Mouse (Mus musculus) embryo, embryonic 11.5 days (tissue): ENCODE measurements around the gene Gipr.

Experiments
- DNase-seq: peaks from one replicate; pipeline ENCODE4 v3.0.0-alpha.2; 2012; ENCODE audit warnings: low read depth, low spot score

Gene Gipr

GRCm38 (mm10) chr7:19165656-19166423, at the start of gene Gipr:
Gene Gipr, minus strand, starts transcription at chr7:19166127.
- DNase-seq: no peak

DNA sequence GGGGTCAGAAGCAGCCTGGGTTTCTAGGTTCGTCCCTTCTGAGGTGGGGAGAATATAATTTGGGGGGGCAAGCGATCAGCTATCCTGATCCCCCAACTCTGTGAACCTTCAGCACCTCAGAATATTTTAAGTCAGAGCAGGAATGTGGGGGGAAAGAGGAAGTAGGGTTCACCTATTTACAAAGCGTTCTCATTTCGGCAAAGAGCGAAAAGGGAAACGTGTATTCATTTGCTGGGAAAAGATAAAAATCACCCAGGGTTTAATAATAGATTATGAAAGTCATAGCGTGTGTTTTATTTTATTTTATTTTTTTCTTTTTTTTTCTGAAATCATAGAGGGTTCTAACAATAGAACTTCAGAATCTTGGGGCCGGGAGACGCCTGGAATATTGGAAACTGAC, 49.0 kb upstream of the Gipr start:
- no peak for DNase-seq

DNA sequence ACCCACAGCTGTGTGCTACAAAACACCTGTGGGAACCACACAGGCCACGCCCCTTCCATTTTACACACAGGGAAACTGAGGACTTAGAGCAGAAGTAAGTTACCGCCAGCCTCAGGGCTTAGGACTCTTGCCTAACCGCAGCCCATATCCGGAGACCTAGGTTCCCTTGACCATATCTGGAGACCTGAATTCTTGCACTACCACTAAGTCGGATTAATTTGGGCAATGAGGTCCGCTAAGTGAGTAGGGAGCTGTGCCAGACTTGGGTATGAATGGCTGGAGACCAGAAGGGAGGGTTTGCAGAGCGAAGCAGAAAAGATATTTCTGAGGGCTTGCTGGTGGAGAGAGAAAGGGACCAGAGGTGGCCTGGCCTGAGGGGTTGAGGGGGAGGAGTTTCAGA, 48.4 kb upstream of the Gipr start:
- DNase-seq: no peak

DNA sequence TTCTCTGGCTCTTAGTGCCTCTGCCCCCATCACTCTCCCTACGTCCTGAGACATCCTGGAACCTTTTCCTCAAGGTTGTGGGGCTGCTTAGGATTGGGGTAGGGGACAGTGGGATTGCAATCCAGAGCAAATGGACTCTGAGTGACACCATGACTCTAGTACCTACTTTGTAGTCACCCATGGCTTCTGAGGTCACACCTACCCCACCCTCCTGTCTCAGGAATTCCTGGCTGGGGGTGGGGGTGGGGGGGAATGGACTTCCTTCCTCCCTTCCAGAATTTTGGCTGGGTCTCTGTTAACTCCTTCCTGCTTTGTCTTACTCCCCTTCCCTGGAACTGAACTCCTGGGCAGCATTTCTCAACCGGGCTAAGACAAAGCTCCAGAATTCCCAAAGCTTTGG, 47.5 kb upstream of the Gipr start:
- no peak for DNase-seq

DNA sequence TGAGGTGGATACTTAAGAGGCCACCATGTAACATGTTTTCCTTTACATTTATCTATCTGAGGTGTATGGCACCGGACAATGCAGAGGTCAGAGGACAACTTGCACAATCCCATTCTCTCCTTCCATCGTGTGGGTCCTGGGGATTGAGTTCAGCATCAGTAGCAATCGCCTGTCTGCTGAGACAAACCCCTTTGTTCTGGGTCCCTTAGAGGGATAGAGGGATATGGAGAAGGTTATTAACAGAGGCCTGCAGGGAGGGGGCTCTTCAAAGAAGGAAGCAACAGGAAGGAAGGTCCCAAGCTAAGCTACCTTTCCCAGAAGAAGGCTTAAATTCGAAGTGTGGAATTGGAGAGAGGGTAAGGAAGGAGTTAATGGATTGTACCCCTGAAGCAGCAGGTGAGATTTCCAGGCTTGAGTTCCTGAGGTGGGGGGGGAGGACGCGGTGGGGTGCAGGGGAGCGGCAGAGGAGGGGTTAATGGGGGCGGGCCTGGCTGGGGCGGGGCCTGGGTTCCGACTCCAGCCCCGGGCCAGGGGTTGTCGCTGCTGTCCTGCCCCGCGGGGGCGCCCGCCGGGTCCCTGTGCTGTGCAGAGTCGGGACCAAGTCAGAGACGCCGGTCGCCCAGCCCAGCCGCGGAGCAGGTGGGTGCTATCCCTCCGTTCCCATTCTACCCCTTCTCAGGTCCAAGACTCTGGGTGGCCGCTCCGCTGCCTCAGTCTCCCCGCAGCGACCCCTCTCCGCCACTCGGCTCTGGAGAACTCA, 46.2 kb upstream of the Gipr start, which contains the start of gene Gpr4:
Gpr4 (plus strand) TSS at position 543 of the 760 bp plus-strand sequence.
- DNase-seq: no peak

- DNase-seq: no peak
These were observed 45.2 kb upstream of the Gipr start for GRCm38 (mm10) chr7:19211041-19211675.

DNA sequence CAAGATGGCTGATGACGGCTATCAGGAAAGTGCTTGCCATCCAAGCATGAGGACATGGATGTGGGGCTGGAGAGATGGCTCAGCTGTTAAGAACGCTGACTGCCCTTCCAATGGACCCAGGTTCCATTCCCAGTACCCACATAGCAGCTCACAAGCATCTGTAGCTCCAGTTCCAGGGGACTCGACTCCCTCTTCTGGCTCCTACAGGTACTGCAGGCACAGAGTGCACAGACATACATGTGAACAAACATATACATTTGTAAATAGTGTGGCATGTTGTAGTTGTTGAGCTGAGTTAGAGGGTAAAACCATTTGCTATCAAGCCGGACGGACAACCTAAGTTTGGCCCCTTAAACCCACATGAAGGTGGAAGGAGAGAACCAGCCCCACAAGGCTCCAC, 44.1 kb upstream of the Gipr start:
- no peak for DNase-seq

DNA sequence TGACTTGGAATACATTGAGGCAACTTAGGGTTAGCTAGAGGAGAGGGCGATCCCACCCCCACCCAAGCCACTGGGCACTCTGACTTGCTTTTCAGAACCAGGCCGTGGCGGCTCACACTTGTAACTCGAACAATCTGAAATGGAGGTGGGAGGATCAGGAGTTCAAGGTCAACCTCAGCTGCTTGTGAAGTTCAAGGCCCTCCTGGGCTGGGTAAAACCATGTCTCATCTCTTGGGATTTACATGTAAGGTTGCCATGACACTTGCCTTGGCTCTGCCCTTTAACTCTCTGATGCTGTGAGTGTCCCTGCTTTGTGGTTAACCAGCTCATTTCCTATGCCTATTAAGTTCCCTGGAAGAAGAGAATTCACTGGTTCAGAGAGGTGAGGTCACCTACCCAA, 43.6 kb upstream of the Gipr start:
- DNase-seq: no peak

DNA sequence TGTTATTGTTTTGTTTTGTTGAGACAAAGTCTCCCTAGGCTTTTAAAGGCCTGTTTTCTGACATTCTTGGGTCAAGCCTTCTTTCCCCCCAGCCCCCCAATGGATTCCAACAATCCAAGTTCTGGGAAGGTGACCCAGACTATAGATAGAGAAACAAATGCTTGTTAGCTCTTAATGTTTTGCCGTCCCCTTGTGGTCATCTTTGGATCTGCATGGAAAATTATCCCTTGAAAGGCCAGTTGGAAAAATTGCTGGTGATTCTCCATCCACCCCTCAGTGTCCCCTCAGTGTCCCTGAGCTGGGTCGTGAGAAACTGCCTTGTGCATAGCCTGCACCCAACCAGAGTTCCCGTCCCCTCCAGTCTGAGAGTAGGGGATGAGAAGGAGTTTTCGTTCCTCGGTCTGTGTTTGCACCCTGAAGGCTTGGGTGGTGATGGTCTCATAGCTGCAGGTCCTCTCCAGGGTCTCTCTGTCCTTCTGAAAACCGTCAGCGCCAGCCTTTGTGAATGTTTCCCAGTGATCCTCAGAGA, 43.1 kb upstream of the Gipr start:
- peak; percentile 47 for DNase-seq

GRCm38 (mm10) chr7:19208201-19208910, 42.4 kb upstream of the Gipr start:
- no peak for DNase-seq

DNA sequence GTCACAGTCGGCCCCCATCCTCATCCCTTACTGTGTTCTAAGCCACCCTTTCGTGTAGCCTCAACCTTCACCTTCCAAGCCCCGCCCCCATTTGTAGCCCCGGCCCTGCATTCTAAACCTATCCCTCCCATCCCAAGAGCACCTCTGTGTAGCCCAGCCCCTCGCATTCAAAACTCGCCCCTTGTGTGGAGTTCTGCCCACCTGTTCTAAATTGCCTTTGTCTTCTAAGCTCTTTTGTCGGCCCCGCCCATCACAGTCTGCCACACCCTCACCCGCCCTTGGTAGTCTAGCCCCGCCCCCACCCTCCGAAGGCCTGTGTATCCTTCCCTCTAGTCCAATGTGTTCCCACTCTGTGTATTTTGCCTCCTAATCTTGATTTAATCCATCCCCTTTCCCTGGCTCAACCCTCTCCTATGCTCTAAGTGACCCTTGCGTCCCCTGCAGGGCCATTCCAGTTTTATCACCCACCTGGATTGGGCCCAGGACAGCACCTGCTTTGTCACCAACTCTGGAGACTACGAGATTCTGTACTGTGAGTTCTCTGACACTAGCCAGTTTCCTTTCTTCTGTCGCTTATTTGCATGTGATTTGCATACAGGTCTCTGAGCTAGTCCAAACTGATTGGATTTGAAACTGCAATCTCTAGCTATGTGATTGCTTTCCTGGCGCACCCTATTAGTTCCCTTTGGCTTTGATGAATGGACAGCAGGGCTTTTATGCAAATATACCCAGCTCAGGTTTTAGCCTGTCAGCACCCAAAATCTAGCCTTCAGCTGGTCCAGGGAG, 36.3 kb upstream of the Gipr start:
- no peak for DNase-seq

- no peak for DNase-seq
These were observed 35.7 kb upstream of the Gipr start for GRCm38 (mm10) chr7:19201660-19202059.

- no peak for DNase-seq
These were observed 32.1 kb upstream of the Gipr start for GRCm38 (mm10) chr7:19197985-19198384.

DNA sequence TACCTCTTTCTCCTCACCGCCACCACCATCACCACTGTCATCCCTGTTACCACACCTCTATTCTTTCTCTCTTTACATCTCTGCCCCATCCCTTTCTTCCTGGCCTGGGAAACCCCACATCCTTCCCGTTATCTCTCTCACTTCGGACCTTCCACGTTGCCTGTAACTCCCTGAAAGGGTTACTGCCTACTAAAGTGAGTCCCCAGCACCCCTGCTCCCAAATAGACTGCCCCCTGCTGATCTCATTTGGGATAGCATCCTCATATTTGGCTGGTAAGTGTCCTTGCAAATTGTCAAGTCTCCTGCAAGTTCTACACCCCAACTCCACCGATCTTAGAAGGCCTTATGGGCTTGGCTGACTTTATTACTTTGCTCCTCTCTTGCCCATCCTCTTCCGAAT, 30.7 kb upstream of the Gipr start:
- no peak for DNase-seq

DNA sequence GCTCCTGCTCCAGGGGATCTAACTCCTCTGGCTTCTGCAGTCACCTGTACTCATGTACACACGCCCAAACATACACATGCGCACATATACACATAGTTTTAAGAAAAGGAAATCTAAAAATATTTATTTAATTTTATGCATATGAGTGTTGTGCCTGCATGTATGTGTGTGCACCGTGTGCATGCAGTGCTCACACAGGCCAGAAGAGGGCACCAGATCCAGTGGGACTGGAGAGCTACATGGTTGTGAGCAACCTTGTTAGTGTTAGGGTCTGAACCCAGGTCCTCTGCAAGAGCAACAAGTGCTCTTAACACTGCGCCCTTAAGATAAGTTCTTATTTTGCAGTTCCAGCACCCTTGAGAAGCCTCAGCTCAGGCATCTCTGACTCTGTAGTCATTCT, 28.7 kb upstream of the Gipr start:
- DNase-seq: no peak

DNA sequence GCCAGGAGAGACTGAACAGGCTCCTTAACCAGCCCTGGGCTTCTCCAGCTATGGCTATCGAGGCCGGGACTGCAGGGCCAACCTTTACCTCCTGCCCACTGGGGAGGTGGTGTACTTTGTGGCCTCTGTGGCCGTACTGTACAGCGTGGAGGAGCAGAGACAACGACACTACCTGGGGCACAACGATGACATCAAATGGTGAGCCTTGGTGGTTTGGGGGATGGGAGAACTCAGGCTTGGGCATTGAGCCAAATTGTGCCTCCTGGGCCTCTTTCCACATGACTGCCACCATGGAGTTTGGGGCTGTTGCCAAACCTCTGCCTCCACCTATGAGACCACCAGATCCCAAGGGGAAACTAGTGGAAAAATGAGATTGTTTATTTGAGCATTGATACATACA, 18.8 kb upstream of the Gipr start:
- DNase-seq: no peak

DNA sequence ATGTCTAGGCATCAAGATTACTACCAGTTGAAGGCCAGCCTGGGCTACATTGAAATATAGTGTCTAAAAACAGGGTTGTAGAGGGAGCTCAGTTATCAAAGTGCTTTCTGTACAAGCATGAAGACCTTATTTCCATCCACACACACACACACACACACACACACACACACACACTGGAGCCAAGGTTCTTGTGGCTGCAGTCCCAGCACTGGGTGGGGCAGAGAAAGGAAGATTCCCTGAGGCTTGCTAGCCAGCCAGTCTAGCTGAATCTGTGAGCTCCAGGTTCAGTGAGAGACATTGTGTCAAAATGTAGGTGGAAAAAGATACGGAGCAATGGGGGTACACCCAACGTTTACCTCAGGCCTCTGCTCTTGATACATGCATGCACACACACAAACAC, 18.3 kb upstream of the Gipr start:
- no peak for DNase-seq

GRCm38 (mm10) chr7:19180862-19181429, 15.0 kb upstream of the Gipr start:
- DNase-seq: no peak

DNA sequence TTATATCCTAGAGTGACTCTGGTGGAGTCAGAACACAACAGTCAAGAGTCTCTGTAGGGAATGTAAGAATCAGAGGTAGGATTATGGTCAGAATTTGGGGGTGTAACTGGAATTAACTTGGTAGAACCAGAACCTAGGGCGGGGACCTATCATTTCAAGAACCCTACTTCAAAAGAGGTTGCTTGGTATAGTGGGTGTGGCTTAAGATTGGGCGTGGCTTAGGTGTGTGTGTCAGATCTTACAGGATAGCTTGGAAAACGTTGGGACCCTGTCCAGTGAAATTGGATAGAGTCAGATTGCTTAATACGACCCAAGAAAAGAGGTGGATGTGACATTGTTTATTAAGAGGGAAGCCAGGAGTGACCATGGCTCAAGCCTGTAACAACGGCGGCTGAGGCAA, 14.0 kb upstream of the Gipr start:
- DNase-seq: no peak

- no peak for DNase-seq
These were observed 13.2 kb upstream of the Gipr start for GRCm38 (mm10) chr7:19179173-19179572.
